Mouse (Mus musculus): Measurements from ENCODE around the gene Itgb3.

- TF ChIP-seq CTCF (IDR thresholded peaks at IDR 0.05; ENCODE audit: low read depth, low read length) = no peak
- TF ChIP-seq POLR2A (IDR thresholded peaks at IDR 0.05; ENCODE audit: borderline replicate concordance, low read depth, low read length) = no peak
These were observed 38.4 kb downstream of the Itgb3 start for GRCm38 (mm10) chr11:104646173-104646572.

Data from bone marrow macrophage, adult 2 months (primary cell).